In genomic region chr2:152661163-152661562, GRCm38 (mm10) we compare ENCODE assay signal across 23 mouse cellular contexts. TPM values are rescaled to one million over a fixed set of nuclear protein-coding genes. Genes with fewer than 3 reads are reported as not detected.
"Had no signal": no experiment of that assay in that cellular context is flagged by ENCODE, and none has a peak within 500 bp of the region (broad histone marks: within the 10 kb centered on the region; RNA-seq: fewer than 3 reads in every experiment).

No protein-coding gene starts in this region.

- DNase-seq: kidney, adult 18-20 months; kidney, postnatal 10 days; kidney, postnatal 4 days; left cerebral cortex, postnatal 4 days; lung, embryonic 14.5 days; lung, postnatal 10 days; lung, postnatal 4 days; right cerebral cortex, postnatal 25 days; thymus, adult 18-20 months; thymus, postnatal 14 days had no signal

- ATAC-seq: liver, embryonic 12.5 days; midbrain, embryonic 16.5 days had no signal

- H3K4me3 ChIP-seq: layer of hippocampus, adult 2 months; limb, embryonic 13.5 days; liver, embryonic 12.5 days; midbrain, embryonic 12.5 days had no signal

- H3K9me3 ChIP-seq: limb, embryonic 13.5 days; liver, embryonic 12.5 days; midbrain, embryonic 12.5 days had no signal

- H3K4me1 ChIP-seq: limb, embryonic 13.5 days; liver, embryonic 12.5 days; midbrain, embryonic 12.5 days had no signal

- H3K27me3 ChIP-seq: liver, embryonic 12.5 days; midbrain, embryonic 12.5 days had no signal

- H3K36me3 ChIP-seq: limb, embryonic 13.5 days; liver, embryonic 12.5 days; midbrain, embryonic 12.5 days had no signal

- H3K27ac ChIP-seq: layer of hippocampus, adult 2 months; limb, embryonic 13.5 days; liver, embryonic 12.5 days; midbrain, embryonic 12.5 days had no signal

RNA-seq across cellular contexts. Expression of gene Rem1, which starts 34.4 kb away (rescaled TPM):
- total RNA-seq: megakaryocyte-erythroid progenitor cell, adult 5-6 weeks had no signal
- polyA plus RNA-seq: midbrain, embryonic 12.5 days; neural tube, embryonic 14.5 days had no signal

RNA-seq across cellular contexts. Expression of gene Defb25, which starts 38.3 kb away (rescaled TPM):
- total RNA-seq: layer of hippocampus, adult 2 months; layer of hippocampus, postnatal 10 days; left cerebral cortex, adult 18-20 months; left cerebral cortex, postnatal 10 days; left cerebral cortex, postnatal 4 days; megakaryocyte-erythroid progenitor cell, adult 5-6 weeks had no signal
- polyA plus RNA-seq: liver, embryonic 16.5 days; midbrain, embryonic 12.5 days; midbrain, embryonic 16.5 days; neural tube, embryonic 14.5 days; small intestine, adult 2 months had no signal

RNA-seq across cellular contexts. Expression of gene Defb36, which starts 57.0 kb away (rescaled TPM):
- total RNA-seq: layer of hippocampus, adult 2 months; layer of hippocampus, postnatal 10 days; left cerebral cortex, adult 18-20 months; left cerebral cortex, postnatal 10 days; left cerebral cortex, postnatal 4 days; megakaryocyte-erythroid progenitor cell, adult 5-6 weeks had no signal
- polyA plus RNA-seq: limb, embryonic 13.5 days; liver, embryonic 12.5 days; liver, embryonic 16.5 days; lung, embryonic 14.5 days; midbrain, embryonic 12.5 days; midbrain, embryonic 16.5 days; neural tube, embryonic 14.5 days; small intestine, adult 2 months; stomach, embryonic 14.5 days had no signal
